Mouse (Mus musculus) CH12F3 (cell line): Measurements from ENCODE around the gene Nrg3.

Experiments used
- in situ Hi-C: fragments of 300-500 bp; cut with MboI; formaldehyde crosslinking; loops from 2 replicates; pipeline ENCODE4 v1.14.3; 2020; ENCODE audit warnings: low sequenced_read_pairs

Nrg3 gene

GRCm38 (mm10) chr14:38637070-38637469, 835.8 kb downstream of the Nrg3 start:
- in situ Hi-C loops = no loop called here

GRCm38 (mm10) chr14:38630114-38630513, 842.8 kb downstream of the Nrg3 start:
- in situ Hi-C loops = no loop called here

GRCm38 (mm10) chr14:38629671-38630070, 843.2 kb downstream of the Nrg3 start:
- in situ Hi-C loops = no loop called here

GRCm38 (mm10) chr14:38628862-38629619, 843.8 kb downstream of the Nrg3 start:
- in situ Hi-C loops = no loop called here

- in situ Hi-C loops = no loop called here
Measured at GRCm38 (mm10) chr14:38616969-38617368, 855.9 kb downstream of the Nrg3 start.

- in situ Hi-C loops = no loop called here
Measured at GRCm38 (mm10) chr14:38597735-38598134, 875.2 kb downstream of the Nrg3 start.

- in situ Hi-C loops = no loop called here
Measured at GRCm38 (mm10) chr14:38594297-38594696, 878.6 kb downstream of the Nrg3 start.

- in situ Hi-C loops = no loop called here
Measured at GRCm38 (mm10) chr14:38576796-38577195, 896.1 kb downstream of the Nrg3 start.

GRCm38 (mm10) chr14:38568184-38568583, 904.7 kb downstream of the Nrg3 start:
- in situ Hi-C loops = no loop called here

GRCm38 (mm10) chr14:38566182-38566581, 906.7 kb downstream of the Nrg3 start:
- in situ Hi-C loops = no loop called here

- in situ Hi-C loops = no loop called here
Measured at GRCm38 (mm10) chr14:38554636-38555035, 918.3 kb downstream of the Nrg3 start.

GRCm38 (mm10) chr14:38547257-38547656, 925.6 kb downstream of the Nrg3 start:
- in situ Hi-C loops = no loop called here

GRCm38 (mm10) chr14:38535181-38535580, 937.7 kb downstream of the Nrg3 start:
- in situ Hi-C loops = no loop called here

- in situ Hi-C loops = no loop called here
Measured at GRCm38 (mm10) chr14:38533495-38533894, 939.4 kb downstream of the Nrg3 start.

GRCm38 (mm10) chr14:38516232-38516631, 956.7 kb downstream of the Nrg3 start:
- in situ Hi-C loops = no loop called here

GRCm38 (mm10) chr14:38509016-38509415, 963.9 kb downstream of the Nrg3 start:
- in situ Hi-C loops = no loop called here

- in situ Hi-C loops = no loop called here
Measured at GRCm38 (mm10) chr14:38494970-38495369, 977.9 kb downstream of the Nrg3 start.

GRCm38 (mm10) chr14:38447086-38447485, 1025.8 kb downstream of the Nrg3 start:
- in situ Hi-C loops = no loop called here

- in situ Hi-C loops = no loop called here
Measured at GRCm38 (mm10) chr14:38444788-38445187, 1028.1 kb downstream of the Nrg3 start.

GRCm38 (mm10) chr14:38433793-38434589, 1038.9 kb downstream of the Nrg3 start:
- in situ Hi-C loops = no loop called here

- in situ Hi-C loops = no loop called here
Measured at GRCm38 (mm10) chr14:38374660-38375059, 1098.2 kb downstream of the Nrg3 start.

GRCm38 (mm10) chr14:38340967-38341366, 1131.9 kb downstream of the Nrg3 start:
- in situ Hi-C loops = no loop called here
